Mouse (Mus musculus): ENCODE measurements around the gene Vmn1r1.

GRCm38 (mm10) chr1:182210322-182210721 is 46.0 kb upstream of the Vmn1r1 start:
- TF ChIP-seq CTCF (IDR thresholded peaks at IDR 0.05; ENCODE audit: low read depth) (no peak), EP300 (IDR thresholded peaks at IDR 0.05; ENCODE audit: low read depth) (no peak)

Measured in liver, postnatal 0 days (tissue).